Mouse (Mus musculus): ENCODE measurements at regions not wholly inside any gene's neighbourhood (a gene's known extent, or its start where the extent isn't known, plus 50 kb on each side); places are given as distances from the start of the nearest gene placed in this dataset.
"Not testable (repeated sequence)": the region's sequence is repeated elsewhere in the genome, so short reads cannot be mapped to it uniquely, and the experiment has no call there.

DNA sequence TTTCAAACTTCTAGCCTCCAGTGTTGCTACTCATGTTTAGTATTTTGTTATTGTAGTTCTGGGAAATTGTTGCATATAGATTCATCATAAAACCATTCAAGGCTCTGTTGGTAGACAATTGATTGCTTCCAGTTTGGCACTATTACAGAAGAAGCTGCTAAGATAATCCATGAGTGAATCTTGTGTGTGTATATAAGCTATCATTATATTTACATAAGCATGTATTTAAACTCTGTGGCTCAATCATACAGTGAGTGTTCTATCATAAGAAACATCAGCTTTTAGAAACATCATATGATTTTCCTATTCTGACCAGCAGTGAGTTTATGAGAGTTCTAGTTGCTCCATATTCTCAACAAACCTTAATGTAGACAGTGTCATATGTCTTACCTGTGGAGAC lies 397.7 kb upstream of the Tbl1xr1 start:
- Histone ChIP-seq H3K27me3 (replicated peaks) (no peaks in the 10 kb centered on the region), H3K4me2 (no peak overlapping the region), H3K4me3 (replicated peaks) (no peak overlapping the region), H3K9me3 (replicated peaks) (no peaks in the 10 kb centered on the region), H3K4me1 (no peaks in the 10 kb centered on the region), H3K27ac (replicated peaks) (no peak overlapping the region), H3K36me3 (no peaks in the 10 kb centered on the region), H3K9ac (replicated peaks) (no peak overlapping the region)
- ATAC-seq (ENCODE audit: low FRiP score): no peak

DNA sequence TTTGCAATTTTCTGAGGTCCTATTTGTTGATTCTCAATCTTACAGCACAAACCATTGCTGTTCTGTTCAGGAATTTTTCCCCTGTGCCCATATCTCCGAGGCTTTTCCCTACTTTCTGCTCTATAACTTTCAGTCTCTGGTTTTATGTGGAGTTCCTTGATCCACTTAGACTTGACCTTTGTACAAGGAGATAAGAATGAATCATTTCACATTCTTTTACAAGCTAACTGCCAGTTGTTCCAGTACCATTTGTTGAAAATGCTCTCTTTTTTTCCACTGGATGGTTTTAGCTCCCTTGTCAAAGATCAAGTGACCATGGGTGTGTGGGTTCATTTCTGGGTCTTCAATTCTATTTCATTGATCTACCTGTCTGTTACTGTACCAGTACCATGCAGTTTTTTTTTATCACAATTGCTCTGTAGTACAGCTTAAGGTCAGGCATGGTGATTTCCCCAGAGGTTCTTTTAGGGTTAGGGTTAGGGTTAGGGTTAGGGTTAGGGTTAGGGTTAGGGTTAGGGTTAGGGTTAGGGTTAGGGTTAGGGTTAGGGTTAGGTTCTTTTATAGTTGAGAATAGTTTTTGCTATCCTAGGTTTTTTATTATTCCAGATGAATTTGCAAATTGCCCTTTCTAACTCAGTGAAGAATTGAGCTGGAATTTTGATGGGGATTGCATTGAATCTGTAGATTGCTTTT lies 378.3 kb upstream of the Tbl1xr1 start:
- not testable (repeated sequence) for ATAC-seq (ENCODE audit: low FRiP score); H3K9ac ChIP-seq (replicated peaks); H3K4me2 ChIP-seq; H3K27me3 ChIP-seq (replicated peaks); H3K27ac ChIP-seq (replicated peaks); H3K4me3 ChIP-seq (replicated peaks); H3K4me1 ChIP-seq; H3K36me3 ChIP-seq; H3K9me3 ChIP-seq (replicated peaks)
- WGBS: 80% methylated on average over 1 of the region's 1 CpGs

DNA sequence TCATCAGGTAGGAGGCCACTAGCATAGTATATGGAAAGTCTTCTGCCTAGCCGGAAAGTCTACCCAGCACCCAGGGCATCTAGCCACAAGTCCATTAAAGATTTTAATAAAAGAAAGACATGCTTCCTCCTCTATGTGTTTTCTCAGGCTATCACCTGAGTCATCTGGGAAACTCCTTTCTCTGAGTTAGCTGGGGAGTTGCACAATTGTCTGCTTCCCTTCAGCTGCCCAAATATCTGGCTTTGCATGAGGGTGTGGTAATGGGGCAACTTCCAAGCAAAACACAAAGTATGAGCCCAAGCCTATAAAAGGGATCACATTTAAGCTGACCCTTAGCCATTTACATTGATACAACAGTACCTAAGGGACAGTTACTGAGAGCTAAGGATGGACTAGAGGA lies 376.9 kb upstream of the Tbl1xr1 start:
- Histone ChIP-seq H3K9ac (replicated peaks) (no peak overlapping the region), H3K4me2 (no peak overlapping the region), H3K9me3 (replicated peaks) (no peaks in the 10 kb centered on the region), H3K36me3 (no peaks in the 10 kb centered on the region), H3K4me3 (replicated peaks) (no peak overlapping the region), H3K27ac (replicated peaks) (no peak overlapping the region), H3K27me3 (replicated peaks) (no peaks in the 10 kb centered on the region), H3K4me1 (no peaks in the 10 kb centered on the region)
- no peak for ATAC-seq (ENCODE audit: low FRiP score)
- WGBS: 90% methylated on average over 1 of the region's 1 CpGs

DNA sequence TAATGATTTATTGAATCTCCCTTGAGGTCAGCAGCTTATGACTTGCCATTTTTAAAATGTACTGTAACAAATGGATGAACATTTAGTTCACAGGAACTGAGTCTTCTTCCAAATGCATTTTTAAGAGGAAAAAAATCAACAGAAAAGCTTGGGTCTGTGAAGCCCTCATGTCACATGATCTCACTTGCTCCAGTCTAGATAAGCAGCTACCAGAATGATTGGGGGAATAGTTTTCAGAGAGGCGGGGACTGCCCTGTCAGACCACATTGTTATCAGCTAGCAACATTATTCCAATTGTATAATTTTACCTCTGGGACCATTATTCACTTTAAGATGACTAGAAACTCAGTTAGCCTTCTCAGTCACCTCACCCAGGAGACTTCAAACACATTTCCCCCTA lies 376.1 kb upstream of the Tbl1xr1 start:
- Histone ChIP-seq H3K27ac (replicated peaks) (no peak overlapping the region), H3K4me2 (no peak overlapping the region), H3K27me3 (replicated peaks) (no peaks in the 10 kb centered on the region), H3K36me3 (no peaks in the 10 kb centered on the region), H3K9me3 (replicated peaks) (no peaks in the 10 kb centered on the region), H3K9ac (replicated peaks) (no peak overlapping the region), H3K4me1 (no peaks in the 10 kb centered on the region), H3K4me3 (replicated peaks) (no peak overlapping the region)
- no peak for ATAC-seq (ENCODE audit: low FRiP score)
- WGBS: 71% methylated on average over 1 of the region's 1 CpGs

DNA sequence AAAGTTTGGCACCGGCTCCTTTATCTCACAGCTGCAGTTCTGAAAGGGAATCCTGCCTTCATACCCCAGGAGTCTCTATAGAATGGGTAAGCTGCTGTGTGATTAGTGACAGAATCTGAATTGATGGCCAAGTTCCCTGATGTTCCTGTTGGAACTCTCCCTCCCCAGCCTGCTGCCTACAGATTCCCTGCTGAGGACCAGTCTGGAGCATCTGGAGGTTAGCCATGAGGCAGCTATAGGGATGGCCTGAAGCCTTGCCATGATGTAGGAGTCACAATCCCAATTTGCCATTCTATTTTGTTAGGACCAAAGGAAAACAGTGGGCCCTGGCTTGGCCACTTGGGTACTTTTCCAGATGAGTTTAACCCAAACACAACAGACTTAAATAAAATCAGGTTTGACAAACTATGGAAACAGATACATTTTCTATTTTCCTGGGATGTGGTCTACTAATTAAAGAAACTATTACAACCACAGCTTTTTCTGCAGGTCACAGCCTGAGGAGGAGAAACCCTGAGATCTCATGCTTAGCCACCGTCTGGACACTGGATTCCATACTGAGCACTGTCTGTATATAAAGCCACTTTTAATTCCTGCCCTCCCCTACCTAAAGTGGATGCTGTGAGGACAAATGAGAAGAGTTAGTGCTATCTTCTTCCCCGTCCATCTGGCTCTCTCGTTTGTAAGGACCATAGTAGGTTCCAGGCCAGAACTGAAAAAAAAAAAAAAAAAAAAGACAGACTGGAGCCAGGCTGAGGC lies 349.5 kb upstream of the Tbl1xr1 start:
- H3K27me3 ChIP-seq (replicated peaks): no peaks in the 10 kb centered on the region
- peak; percentile 57 for ATAC-seq (ENCODE audit: low FRiP score)
- H3K36me3 ChIP-seq: no peaks in the 10 kb centered on the region
- H3K4me3 ChIP-seq (replicated peaks): no peak overlapping the region
- 64% methylated on average over 4 of the region's 4 CpGs for WGBS
- no peak overlapping the region for H3K27ac ChIP-seq (replicated peaks)
- no peaks in the 10 kb centered on the region for H3K9me3 ChIP-seq (replicated peaks)
- peaks cover 6% of the 10 kb centered on the region; the same call in 1 of the 2 replicates for H3K4me1 ChIP-seq
- H3K4me2 ChIP-seq: no peak overlapping the region
- no peak overlapping the region for H3K9ac ChIP-seq (replicated peaks)

DNA sequence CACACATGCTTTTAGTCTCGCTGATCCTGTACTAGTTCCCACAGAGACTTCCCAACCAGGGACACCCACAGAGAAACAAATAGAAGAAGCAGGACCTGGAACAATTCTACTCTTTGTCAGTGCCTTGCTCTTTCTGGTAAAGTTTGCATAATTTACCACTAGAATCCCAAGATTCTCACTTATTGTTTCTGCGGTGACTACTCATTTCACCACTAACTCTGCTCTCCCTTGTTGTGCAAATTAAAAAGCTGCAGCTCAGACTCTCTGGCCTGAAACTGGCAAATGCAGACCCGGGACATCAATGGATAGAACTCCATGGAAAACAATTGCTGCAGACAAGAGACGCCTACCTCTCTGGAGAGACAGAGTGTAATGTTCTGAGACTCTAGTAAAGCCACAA lies 348.4 kb upstream of the Tbl1xr1 start:
- ATAC-seq (ENCODE audit: low FRiP score): no peak
- Histone ChIP-seq H3K9ac (replicated peaks) (no peak overlapping the region), H3K27me3 (replicated peaks) (no peaks in the 10 kb centered on the region)

DNA sequence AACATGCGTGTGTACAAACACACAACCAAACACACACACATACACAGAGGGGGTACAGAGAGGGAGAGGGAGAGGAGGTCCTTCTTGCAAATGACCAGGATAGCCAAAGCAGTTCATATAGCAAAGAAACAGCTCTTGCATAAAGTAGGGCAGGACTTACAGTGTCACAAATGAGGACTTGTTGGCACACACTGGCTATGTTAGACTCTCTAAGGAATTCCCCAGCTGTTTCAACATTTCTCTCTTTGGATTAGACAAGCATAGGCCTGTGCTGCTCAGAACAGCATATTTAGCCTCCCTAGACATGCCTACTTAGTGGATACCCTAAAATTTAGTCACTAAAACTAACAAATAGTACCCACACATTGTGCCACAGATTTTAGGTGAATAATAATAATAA lies 347.1 kb upstream of the Tbl1xr1 start:
- no peaks in the 10 kb centered on the region for H3K27me3 ChIP-seq (replicated peaks)
- H3K9me3 ChIP-seq (replicated peaks): no peaks in the 10 kb centered on the region
- H3K4me2 ChIP-seq: no peak overlapping the region
- H3K4me1 ChIP-seq: peaks cover 6% of the 10 kb centered on the region; the same call in 1 of the 2 replicates
- no peak overlapping the region for H3K4me3 ChIP-seq (replicated peaks)
- no peaks in the 10 kb centered on the region for H3K36me3 ChIP-seq
- WGBS: 100% methylated on average over 1 of the region's 1 CpGs
- H3K9ac ChIP-seq (replicated peaks): no peak overlapping the region
- ATAC-seq (ENCODE audit: low FRiP score): no peak
- H3K27ac ChIP-seq (replicated peaks): no peak overlapping the region

More for the DNA sequence above, 348.4 kb upstream of the Tbl1xr1 start:
- Histone ChIP-seq H3K4me1 (peaks cover 6% of the 10 kb centered on the region; the same call in 1 of the 2 replicates), H3K4me3 (replicated peaks) (no peak overlapping the region), H3K36me3 (no peaks in the 10 kb centered on the region), H3K27ac (replicated peaks) (no peak overlapping the region), H3K4me2 (no peak overlapping the region), H3K9me3 (replicated peaks) (no peaks in the 10 kb centered on the region)
- 39% methylated on average over 4 of the region's 4 CpGs for WGBS

DNA sequence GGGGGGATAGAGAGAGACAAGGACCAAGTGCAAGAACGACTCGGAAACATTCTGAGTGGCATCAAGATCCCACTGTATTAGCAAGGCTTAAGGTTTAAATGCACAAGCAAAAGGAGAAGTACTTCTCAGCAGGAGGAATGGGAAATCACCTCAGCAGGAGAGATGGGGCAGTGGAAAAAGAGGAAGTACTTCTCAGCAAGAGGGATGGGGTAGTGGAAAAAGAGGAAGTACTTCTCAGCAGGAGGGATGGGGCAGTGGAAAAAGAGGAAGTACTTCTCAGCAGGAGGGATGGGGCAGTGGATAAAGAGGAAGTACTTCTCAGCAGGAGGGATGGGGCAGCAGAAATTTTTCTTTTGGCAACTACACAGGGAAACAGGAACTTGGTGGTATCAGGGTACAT lies 340.8 kb upstream of the Tbl1xr1 start:
- not testable (repeated sequence) for ATAC-seq (ENCODE audit: low FRiP score); H3K4me3 ChIP-seq (replicated peaks)
- 98% methylated on average over 2 of the region's 2 CpGs for WGBS

DNA sequence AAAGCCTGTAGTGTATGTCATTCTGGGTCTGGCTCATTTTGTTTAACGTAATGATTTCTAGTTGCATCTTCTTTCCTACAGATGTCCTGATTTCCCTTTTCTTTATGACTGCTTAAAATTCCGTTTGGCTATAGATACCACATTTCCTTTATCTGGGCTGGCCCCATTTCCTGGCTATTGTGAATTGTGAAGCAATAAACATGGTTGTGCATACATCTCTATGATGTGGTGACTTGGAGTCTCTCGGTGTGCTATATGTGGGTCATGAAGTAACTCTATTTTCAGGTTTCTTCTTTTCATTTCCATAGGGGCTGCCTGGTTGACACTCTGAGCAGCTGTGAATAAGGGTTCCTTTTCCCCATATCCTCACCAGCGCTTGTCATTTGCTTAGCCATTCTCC lies 336.7 kb upstream of the Tbl1xr1 start:
- H3K4me2 ChIP-seq: no peak overlapping the region
- ATAC-seq (ENCODE audit: low FRiP score): no peak
- H3K36me3 ChIP-seq: no peaks in the 10 kb centered on the region
- H3K9ac ChIP-seq (replicated peaks): no peak overlapping the region
- H3K4me3 ChIP-seq (replicated peaks): no peak overlapping the region
- no peaks in the 10 kb centered on the region for H3K27me3 ChIP-seq (replicated peaks)
- H3K9me3 ChIP-seq (replicated peaks): no peaks in the 10 kb centered on the region
- no peak overlapping the region for H3K27ac ChIP-seq (replicated peaks)
- no peaks in the 10 kb centered on the region for H3K4me1 ChIP-seq
- WGBS: 87% methylated on average over 4 of the region's 4 CpGs

More for the DNA sequence above, 340.8 kb upstream of the Tbl1xr1 start:
- H3K4me1 ChIP-seq; H3K27me3 ChIP-seq (replicated peaks); H3K9me3 ChIP-seq (replicated peaks); H3K36me3 ChIP-seq; H3K27ac ChIP-seq (replicated peaks); H3K4me2 ChIP-seq; H3K9ac ChIP-seq (replicated peaks): not testable (repeated sequence)

DNA sequence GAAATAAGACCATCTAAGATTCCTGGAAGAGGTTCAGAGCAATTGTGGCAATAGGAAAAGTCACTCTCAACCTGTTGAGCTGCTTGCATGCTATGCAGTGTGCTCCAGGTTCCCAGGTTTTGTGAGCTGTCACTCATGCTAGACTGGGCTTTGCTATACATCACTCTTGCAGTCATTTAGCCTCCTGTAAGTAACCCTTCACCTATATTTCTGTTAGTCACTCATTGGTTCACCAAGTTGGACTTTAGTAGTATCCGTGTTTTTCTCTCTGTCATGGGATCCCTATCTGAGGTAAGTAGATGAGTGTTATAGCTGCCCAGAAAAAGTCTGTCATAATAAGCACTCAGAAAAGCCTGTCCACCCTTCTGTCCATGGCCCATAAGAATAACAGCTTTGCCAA lies 332.3 kb upstream of the Tbl1xr1 start:
- WGBS: 95% methylated on average over 1 of the region's 1 CpGs
- ATAC-seq (ENCODE audit: low FRiP score): no peak
- H3K27me3 ChIP-seq (replicated peaks): no peaks in the 10 kb centered on the region
- H3K4me2 ChIP-seq: no peak overlapping the region
- H3K9me3 ChIP-seq (replicated peaks): no peaks in the 10 kb centered on the region
- H3K36me3 ChIP-seq: no peaks in the 10 kb centered on the region
- H3K27ac ChIP-seq (replicated peaks): no peak overlapping the region
- no peak overlapping the region for H3K9ac ChIP-seq (replicated peaks)
- no peaks in the 10 kb centered on the region for H3K4me1 ChIP-seq
- no peak overlapping the region for H3K4me3 ChIP-seq (replicated peaks)

DNA sequence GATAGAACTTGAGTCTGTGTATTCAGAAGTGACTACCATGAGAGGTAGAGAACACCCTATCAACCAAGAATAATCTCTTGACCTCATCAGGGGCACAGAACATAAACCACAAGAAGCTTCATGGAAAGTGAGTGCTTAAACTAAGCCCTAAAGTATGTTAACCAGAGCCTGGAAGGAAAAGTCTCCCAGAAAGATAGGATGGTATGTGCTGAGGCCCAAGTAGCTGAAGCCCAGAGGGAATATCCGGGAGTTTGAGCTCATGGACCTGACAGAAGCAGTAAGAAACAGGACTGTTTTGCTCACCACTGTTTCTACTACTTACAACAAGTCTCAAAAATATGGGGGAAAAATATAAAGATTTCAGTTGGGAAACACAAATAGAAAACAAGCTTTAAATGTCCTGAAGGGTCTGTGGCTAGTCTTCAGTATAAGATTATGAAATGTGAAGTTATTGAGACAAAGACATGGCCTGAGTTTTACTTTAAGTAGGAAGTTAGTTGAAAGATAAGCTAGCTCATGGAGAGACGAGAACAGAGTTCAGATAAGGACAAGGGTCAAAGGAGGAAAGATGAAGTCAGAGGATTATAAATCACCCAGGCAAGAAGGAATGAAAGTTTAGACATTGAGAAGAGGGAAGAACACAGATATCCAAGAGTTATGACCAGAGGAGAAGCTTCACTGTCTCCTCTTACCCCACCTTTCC lies 315.8 kb upstream of the Tbl1xr1 start:
- H3K9ac ChIP-seq (replicated peaks): no peak overlapping the region
- 0 out of 2 replicates have a peak, but pooled peaks cover 2% of the 10 kb centered on the region for H3K9me3 ChIP-seq (replicated peaks)
- WGBS: 82% methylated on average over 2 of the region's 2 CpGs
- no peaks in the 10 kb centered on the region for H3K27me3 ChIP-seq (replicated peaks)
- H3K4me2 ChIP-seq: no peak overlapping the region
- no peaks in the 10 kb centered on the region for H3K36me3 ChIP-seq
- ATAC-seq (ENCODE audit: low FRiP score): no peak
- no peak overlapping the region for H3K27ac ChIP-seq (replicated peaks)
- H3K4me1 ChIP-seq: no peaks in the 10 kb centered on the region
- no peak overlapping the region for H3K4me3 ChIP-seq (replicated peaks)

DNA sequence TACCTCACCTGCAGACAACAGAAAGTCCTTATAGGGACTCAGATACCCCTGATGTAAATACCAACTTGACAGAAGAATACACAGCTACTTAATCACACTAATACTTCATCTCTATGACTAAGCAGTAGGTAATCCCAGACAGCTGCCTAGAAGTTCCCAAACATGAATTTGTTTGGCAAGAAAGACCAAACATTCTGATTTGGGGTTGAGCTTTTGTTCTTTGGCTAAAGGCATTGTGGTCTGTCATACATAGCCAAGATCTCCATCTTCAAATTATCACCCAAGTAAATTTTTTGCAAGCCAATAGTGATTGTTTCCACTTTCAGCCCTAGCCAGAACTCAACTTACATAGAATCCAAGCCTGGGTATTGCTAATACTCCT lies 315.2 kb upstream of the Tbl1xr1 start:
- Histone ChIP-seq H3K9ac (replicated peaks) (no peak overlapping the region), H3K27me3 (replicated peaks) (no peaks in the 10 kb centered on the region), H3K27ac (replicated peaks) (no peak overlapping the region), H3K9me3 (replicated peaks) (no peaks in the 10 kb centered on the region), H3K4me1 (no peaks in the 10 kb centered on the region), H3K4me2 (no peak overlapping the region), H3K4me3 (replicated peaks) (no peak overlapping the region), H3K36me3 (no peaks in the 10 kb centered on the region)
- ATAC-seq (ENCODE audit: low FRiP score): no peak
